In the genomic region with DNA sequence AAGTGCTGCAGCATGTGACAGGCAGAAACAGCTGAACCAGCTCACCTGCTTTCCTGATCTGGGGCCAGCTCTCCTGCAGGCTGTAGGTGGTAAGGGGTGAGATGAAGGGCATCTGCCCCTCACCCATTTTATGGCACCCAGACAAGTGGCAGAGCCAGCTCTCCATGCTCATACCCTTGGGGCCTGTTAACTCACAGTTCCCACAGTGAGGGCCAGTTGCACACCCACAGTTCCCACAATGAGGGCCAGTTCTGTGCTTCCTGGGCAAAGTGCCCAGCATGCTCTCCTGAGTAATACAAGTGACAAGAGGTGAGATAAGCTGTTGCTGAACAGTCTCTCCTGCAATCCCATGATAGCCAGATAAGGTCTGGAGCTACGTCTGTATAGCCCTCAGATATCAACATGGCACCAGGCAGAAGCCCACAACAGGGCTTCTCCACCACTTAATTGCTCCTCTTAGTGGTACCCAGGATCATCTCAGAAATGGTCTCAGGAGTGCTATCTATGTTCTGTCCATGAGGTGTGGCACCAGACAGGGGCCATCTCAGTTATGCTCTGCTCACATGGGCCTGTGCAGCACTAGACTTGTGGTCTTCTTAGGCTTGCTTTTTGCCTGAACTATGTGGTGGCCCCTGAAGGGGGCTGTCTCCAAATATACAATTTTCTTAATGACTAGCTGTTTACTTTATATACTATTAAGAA, we compare ENCODE assay signal across 9 mouse cellular contexts. TPM values are rescaled to one million over a fixed set of nuclear protein-coding genes. Genes with fewer than 3 reads are reported as not detected.
DNase-seq lines count a peak whose midpoint lies in the region; ATAC-seq lines count a peak whose summit lies in the region.
"Had no signal": no experiment of that assay in that cellular context is flagged by ENCODE, and none has a peak within 500 bp of the region (broad histone marks: within the 10 kb centered on the region; RNA-seq: fewer than 3 reads in every experiment).

No protein-coding gene starts in this region.

- no peak for DNase-seq in cerebellum, postnatal 4 days (ENCODE audit: low spot score in 2 of 2)
- peak; percentile 1 for DNase-seq in ovary, adult 18-20 months (ENCODE audit: low spot score)
- DNase-seq in ovary, postnatal 10 days (ENCODE audit: low spot score), result no peak
- peak; percentile 30 to 37 for DNase-seq in cerebellum, postnatal 36 days
- DNase-seq in kidney, postnatal 14 days, result peak; percentile 28
- no peak for DNase-seq in gastrocnemius, postnatal 25 days

- peak; percentile 97 for ATAC-seq in cerebellum, adult (ENCODE audit: insufficient number of reproducible peaks, low FRiP score, low TSS enrichment)
- ATAC-seq in megakaryocyte-erythroid progenitor cell, adult 5-6 weeks (replicated peaks; ENCODE audit: low FRiP score, low TSS enrichment, poor library complexity, severe bottlenecking), result no peak

RNA-seq across cellular contexts. Expression of gene 4933436I01Rik, which starts 3.7 kb away (rescaled TPM):
- total RNA-seq in gastrocnemius, postnatal 25 days (2021), result not detected
- total RNA-seq in megakaryocyte-erythroid progenitor cell, adult 5-6 weeks (2014; fragmentation: Nextera tagmentation), result not detected in 2 replicates
- total RNA-seq in megakaryocyte-erythroid progenitor cell, adult 5-6 weeks (2017), result not detected in 2 replicates
- total RNA-seq: granulocyte monocyte progenitor cell, adult 5-6 weeks had no signal

Comparison
In these comparisons a context has a peak if more than half of its experiments do, and no peak if none do; other contexts are left out.
1. DNase-seq: peak in ovary, adult 18-20 months (single experiment), cerebellum, postnatal 36 days (2 of 2) and kidney, postnatal 14 days (single experiment); none in cerebellum, postnatal 4 days (0 of 2), ovary, postnatal 10 days (single experiment) and gastrocnemius, postnatal 25 days (single experiment).